Mouse (Mus musculus) thymus, adult 2 months (tissue): ENCODE results near the gene Ttc26.

Experiments
- CTCF ChIP-seq: fragments of 200-500 bp; IDR thresholded peaks from 2 replicates; pipeline ENCODE4 v1.5.1; 2012; ENCODE audit warnings: mild to moderate bottlenecking, control low read depth, low read length, moderate library complexity, borderline replicate concordance; ENCODE audit not compliant: control insufficient read depth, poor library complexity, insufficient read depth; ENCODE audit errors: extremely low read depth
- POLR2A ChIP-seq: fragments of 200-500 bp; IDR thresholded peaks from 2 replicates; pipeline ENCODE4 v1.6.1; 2012; ENCODE audit warnings: mild to moderate bottlenecking, low read length, control low read depth, moderate library complexity; ENCODE audit not compliant: control insufficient read depth, poor library complexity, insufficient read depth; ENCODE audit errors: extremely low read depth

- TF ChIP-seq CTCF: no peak
- TF ChIP-seq POLR2A: no peak
These were observed 28.1 kb upstream of the Ttc26 start for GRCm38 (mm10) chr6:38353181-38353580.
